Mouse (Mus musculus) forebrain, embryonic 15.5 days (tissue): ENCODE results near the gene Exosc2. TPM values are rescaled to one million over a fixed set of nuclear protein-coding genes. Genes with fewer than 3 reads are reported as not detected.
"Not testable (repeated sequence)": the region's sequence is repeated elsewhere in the genome, so short reads cannot be mapped to it uniquely, and the experiment has no call there.

ENCODE experiments used
- ATAC-seq: fragments of 200-750 bp; cut with Nextera tagmentation; replicated peaks from 2 replicates; pipeline ENCODE4 v1.8.0; 2017; ENCODE audit warnings: mild to moderate bottlenecking, moderate TSS enrichment, moderate library complexity
- H3K27ac ChIP-seq: fragments of 300-500 bp; sonication (generic); replicated peaks from 2 replicates; pipeline ENCODE4 v1.5.1; 2015; ENCODE audit warnings: mild to moderate bottlenecking, inconsistent platforms
- H3K27me3 ChIP-seq: fragments of 300-500 bp; sonication (generic); 2 replicates; pipeline ENCODE4 v1.6.1; 2015; ENCODE audit warnings: inconsistent platforms
- H3K36me3 ChIP-seq: fragments of 300-500 bp; sonication (generic); 2 replicates; pipeline ENCODE4 v1.6.1; 2015; ENCODE audit warnings: mild to moderate bottlenecking, inconsistent platforms
- H3K4me1 ChIP-seq: fragments of 300-500 bp; sonication (generic); 2 replicates; pipeline ENCODE4 v1.6.1; 2015; ENCODE audit warnings: inconsistent platforms
- H3K4me2 ChIP-seq: fragments of 300-500 bp; sonication (generic); replicated peaks from 2 replicates; pipeline ENCODE4 v1.6.1; 2015; ENCODE audit warnings: mild to moderate bottlenecking, inconsistent platforms
- H3K4me3 ChIP-seq: fragments of 300-500 bp; sonication (generic); 2 replicates; pipeline ENCODE4 v1.5.1; 2015; ENCODE audit warnings: mild to moderate bottlenecking, inconsistent platforms
- H3K9ac ChIP-seq: fragments of 300-500 bp; sonication (generic); replicated peaks from 2 replicates; pipeline ENCODE4 v1.6.1; 2015; ENCODE audit warnings: mild to moderate bottlenecking, inconsistent platforms
- H3K9me3 ChIP-seq: fragments of 300-500 bp; sonication (generic); 2 replicates; pipeline ENCODE4 v1.6.1; 2016; ENCODE audit warnings: inconsistent platforms
- WGBS: fragments of 180-500 bp; shearing (Covaris S2); methylation state at CpG from one replicate; pipeline ENCODE4 v1.1.7; 2015; ENCODE audit warnings: mixed read lengths; 5-methylcytosine and 5-hydroxymethylcytosine counted together
- polyA plus RNA-seq: library from polyadenylated mRNA; unstranded; fragments of >200 nt; fragmentation: Nextera tagmentation; extraction: Ambion mirVana; gene quantifications from 2 replicates; pipeline ENCODE4 v1.2.1, GENCODE M21; 2015

Exosc2 gene
- polyA plus RNA-seq, 1 experiment from 2014 or later = 44.2 TPM

DNA sequence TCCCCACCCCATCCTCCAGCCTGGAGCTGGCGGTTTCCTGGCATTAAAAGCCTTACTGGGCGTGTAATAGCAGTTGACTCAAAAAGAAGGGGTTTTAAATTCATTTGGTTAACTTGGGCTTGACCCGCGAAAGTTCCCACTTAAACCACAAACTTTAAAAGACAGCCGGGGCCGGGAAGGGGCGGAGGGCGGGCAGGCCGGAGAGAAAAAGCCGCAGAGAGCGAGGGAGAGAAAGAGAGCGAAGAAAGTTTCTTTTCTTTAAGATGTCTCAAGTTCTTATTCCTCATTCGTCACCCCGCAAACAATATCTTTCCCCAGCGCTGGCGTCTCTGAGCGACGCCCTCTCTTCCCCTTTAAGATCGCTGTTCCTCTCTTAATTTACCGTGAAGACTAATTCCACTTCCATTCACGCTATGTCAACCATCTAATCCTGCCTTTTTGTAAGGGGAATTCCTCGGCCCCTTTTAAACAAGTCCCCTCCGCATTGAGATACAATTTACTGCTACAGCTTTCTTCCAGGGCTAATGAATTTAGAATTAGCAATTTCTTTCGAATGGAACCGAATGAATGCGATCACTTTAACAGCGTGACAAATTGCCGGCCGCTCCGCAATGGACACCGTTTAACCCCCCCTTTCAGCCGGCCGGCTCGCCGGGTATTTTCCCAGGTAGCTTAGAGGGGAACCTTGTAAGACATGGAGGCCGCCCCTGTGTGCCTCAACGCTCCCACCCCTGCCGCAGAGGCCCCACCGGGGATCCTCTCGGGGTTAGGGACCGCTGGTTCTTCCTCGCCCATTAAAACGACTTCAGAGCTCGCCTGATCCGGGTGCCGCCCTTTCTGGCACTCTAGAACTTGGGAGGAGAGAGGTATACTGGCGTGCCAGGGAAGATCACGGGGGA is 29.7 kb upstream of the Exosc2 start:
- peaks cover 62% of the 10 kb centered on the region for H3K4me1 ChIP-seq
- H3K9me3 ChIP-seq = no peaks in the 10 kb centered on the region
- peak overlapping the region; percentile 25 for H3K4me3 ChIP-seq
- H3K4me2 ChIP-seq = peak overlapping the region; percentile 34
- peaks cover 90% of the 10 kb centered on the region for H3K27me3 ChIP-seq
- WGBS = under 1% methylated on average over 48 of the region's 48 CpGs
- no peak overlapping the region for H3K9ac ChIP-seq
- H3K27ac ChIP-seq = no peak overlapping the region
- no peaks in the 10 kb centered on the region for H3K36me3 ChIP-seq
- ATAC-seq = no peak

DNA sequence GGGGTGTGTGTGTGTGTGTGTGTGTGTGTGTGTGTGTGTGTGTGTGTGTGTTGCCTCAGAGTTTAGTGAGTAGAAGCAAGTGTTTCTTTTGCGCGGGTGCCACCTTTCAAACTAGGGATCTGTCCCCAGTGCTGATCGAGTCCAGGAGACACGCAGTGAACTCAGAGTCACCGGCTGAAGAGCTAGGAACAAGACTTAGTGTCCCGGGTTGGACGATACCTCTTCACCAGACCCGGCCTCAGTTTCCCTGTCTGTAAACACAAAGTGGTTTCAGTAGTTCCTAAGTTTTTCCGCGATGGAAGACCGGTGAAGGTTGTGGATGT is 29.0 kb upstream of the Exosc2 start:
- Histone ChIP-seq H3K4me3 (peak overlapping the region; percentile 25; the same call in 1 of the 2 replicates), H3K27me3 (peaks cover 86% of the 10 kb centered on the region), H3K4me1 (peaks cover 55% of the 10 kb centered on the region), H3K9ac (no peak overlapping the region), H3K27ac (no peak overlapping the region), H3K9me3 (no peaks in the 10 kb centered on the region), H3K4me2 (peak overlapping the region; percentile 34; the same call in 1 of the 2 replicates), H3K36me3 (no peaks in the 10 kb centered on the region)
- WGBS = under 1% methylated on average over 11 of the region's 11 CpGs
- no peak for ATAC-seq

DNA sequence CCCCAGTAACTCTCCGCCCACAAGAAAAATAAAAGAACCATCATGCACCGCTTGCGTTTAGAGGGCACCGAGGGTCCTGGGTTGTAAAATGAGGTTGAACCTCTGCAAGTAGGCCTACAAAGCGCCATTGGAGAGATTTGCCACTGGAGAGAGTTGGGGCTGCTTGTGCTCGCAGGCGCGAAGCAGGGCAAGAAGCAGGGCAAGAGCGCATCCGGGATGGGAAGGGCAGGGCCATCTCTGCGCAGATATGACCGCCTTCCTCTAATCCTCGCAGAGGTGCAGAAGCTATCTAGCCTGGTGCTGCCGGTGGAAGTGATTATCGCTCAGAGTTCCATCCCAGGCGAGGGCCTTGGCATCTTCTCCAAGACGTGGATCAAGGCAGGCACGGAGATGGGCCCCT is 28.6 kb upstream of the Exosc2 start:
- Histone ChIP-seq H3K9ac (no peak overlapping the region), H3K4me3 (peak overlapping the region; percentile 10)

DNA sequence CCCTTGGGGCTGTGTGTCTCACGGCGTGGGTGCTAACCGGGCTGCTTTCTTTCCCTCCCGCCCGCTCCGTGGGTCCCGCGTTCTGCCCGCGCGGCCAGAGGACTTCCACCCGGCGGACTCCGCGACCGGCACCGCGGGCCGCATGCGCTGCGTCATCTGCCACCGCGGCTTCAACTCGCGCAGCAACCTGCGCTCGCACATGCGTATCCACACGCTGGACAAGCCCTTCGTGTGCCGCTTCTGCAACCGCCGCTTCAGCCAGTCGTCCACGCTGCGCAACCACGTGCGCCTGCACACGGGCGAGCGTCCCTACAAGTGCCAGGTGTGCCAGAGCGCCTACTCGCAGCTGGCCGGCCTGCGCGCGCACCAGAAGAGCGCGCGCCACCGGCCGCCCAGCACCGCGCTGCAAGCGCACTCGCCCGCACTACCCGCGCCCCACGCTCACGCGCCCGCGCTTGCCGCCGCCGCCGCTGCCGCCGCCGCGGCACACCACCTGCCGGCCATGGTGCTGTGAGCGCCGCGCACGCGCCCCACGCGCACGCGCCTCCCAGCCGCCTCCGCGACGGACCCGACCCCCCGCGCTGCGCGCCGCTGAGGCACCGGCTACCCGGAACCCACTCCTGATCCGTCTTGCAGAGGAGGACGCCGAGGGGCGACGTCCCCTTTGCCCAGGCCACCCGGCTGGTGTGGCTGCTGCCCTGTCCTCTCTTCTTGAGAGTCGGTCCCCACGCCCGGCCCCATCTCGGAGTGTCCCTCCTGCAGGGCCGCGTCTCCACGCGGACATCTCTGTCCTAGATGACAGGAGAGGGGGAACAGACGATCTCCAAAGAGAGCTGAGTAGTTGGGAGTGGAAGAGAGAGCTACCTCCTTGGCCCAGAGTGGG is 16.3 kb upstream of the Exosc2 start:
- peak; percentile 80 for ATAC-seq
- H3K27ac ChIP-seq = no peak overlapping the region
- no peaks in the 10 kb centered on the region for H3K36me3 ChIP-seq
- H3K4me1 ChIP-seq = peaks cover 15% of the 10 kb centered on the region
- peak overlapping the region; percentile 92 for H3K4me2 ChIP-seq
- no peaks in the 10 kb centered on the region for H3K9me3 ChIP-seq
- WGBS = under 1% methylated on average over 86 of the region's 109 CpGs
- H3K4me3 ChIP-seq = peak overlapping the region; percentile 59
- peak overlapping the region; percentile 45 for H3K9ac ChIP-seq
- H3K27me3 ChIP-seq = peaks cover 66% of the 10 kb centered on the region

More for the DNA sequence above, 28.6 kb upstream of the Exosc2 start:
- Histone ChIP-seq H3K27me3 (peaks cover 86% of the 10 kb centered on the region), H3K36me3 (no peaks in the 10 kb centered on the region), H3K27ac (no peak overlapping the region), H3K4me1 (peaks cover 51% of the 10 kb centered on the region), H3K9me3 (no peaks in the 10 kb centered on the region), H3K4me2 (no peak overlapping the region)
- ATAC-seq = no peak
- WGBS = 5% methylated on average over 18 of the region's 18 CpGs

DNA sequence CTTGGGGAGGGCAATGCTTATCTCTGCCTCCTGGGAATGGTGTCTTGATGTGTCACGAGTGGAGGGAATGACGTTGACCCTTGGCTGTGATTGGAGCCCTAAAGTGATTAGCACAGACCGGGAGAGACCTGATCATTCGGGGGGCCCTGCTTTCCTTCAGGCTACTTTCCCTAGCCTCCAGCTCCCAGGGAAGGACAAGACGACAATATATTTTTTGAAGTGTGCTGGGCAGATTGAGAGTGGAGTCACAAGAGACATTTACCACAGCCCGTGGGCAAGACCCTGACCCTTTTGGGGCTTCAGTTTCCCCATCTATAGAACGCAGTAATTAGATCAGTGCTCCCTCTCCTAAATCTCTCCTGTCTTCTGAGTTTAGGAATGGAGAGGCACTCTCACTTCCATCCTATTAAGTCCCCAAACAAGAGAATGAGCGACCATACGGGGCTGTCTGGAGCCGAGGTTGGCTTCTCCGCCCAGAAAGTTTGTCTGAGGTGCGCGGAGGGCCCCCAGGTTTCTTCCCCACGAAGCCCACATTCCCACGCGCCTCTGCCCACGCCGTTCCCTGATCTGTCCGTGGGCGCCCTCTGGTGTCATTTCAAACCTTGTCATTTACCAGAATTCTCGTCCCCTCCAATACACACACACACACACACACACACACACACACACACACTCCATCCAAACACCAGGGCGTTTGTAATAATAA is 15.5 kb upstream of the Exosc2 start:
- 5% methylated on average over 22 of the region's 22 CpGs for WGBS
- H3K9me3 ChIP-seq = no peaks in the 10 kb centered on the region
- H3K4me3 ChIP-seq = peak overlapping the region; percentile 59
- H3K36me3 ChIP-seq = no peaks in the 10 kb centered on the region
- H3K9ac ChIP-seq = peak overlapping the region; percentile 45
- peak overlapping the region; percentile 92 for H3K4me2 ChIP-seq
- peaks cover 15% of the 10 kb centered on the region for H3K4me1 ChIP-seq
- ATAC-seq = peak; percentile 38; the same call in 1 of the 2 replicates
- H3K27ac ChIP-seq = no peak overlapping the region
- H3K27me3 ChIP-seq = peaks cover 60% of the 10 kb centered on the region

DNA sequence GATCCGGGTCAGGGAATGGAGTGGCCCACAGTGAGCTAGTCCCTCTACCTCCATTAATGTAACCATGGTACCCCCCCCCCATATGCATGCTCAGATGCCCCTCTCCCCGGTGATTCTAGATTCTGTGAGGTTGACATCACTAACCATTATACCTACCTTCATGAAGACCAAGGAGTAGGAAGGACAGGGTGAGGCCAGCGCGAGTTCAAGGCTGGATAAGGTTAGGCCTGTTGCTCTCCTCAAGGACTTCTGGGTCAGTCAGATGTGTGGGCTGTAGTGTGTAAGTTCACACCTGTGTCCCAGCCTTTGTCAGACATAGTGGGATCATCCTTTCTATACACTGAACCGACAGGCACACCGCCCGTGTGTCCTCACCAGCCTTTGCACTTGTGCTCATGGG is 14.1 kb upstream of the Exosc2 start:
- no peak for ATAC-seq
- H3K9me3 ChIP-seq = no peaks in the 10 kb centered on the region
- H3K4me3 ChIP-seq = no peak overlapping the region
- no peaks in the 10 kb centered on the region for H3K36me3 ChIP-seq
- H3K9ac ChIP-seq = no peak overlapping the region
- H3K4me1 ChIP-seq = peaks cover 15% of the 10 kb centered on the region
- H3K27ac ChIP-seq = no peak overlapping the region
- peaks cover 59% of the 10 kb centered on the region for H3K27me3 ChIP-seq
- WGBS = 84% methylated on average over 7 of the region's 7 CpGs
- no peak overlapping the region for H3K4me2 ChIP-seq

DNA sequence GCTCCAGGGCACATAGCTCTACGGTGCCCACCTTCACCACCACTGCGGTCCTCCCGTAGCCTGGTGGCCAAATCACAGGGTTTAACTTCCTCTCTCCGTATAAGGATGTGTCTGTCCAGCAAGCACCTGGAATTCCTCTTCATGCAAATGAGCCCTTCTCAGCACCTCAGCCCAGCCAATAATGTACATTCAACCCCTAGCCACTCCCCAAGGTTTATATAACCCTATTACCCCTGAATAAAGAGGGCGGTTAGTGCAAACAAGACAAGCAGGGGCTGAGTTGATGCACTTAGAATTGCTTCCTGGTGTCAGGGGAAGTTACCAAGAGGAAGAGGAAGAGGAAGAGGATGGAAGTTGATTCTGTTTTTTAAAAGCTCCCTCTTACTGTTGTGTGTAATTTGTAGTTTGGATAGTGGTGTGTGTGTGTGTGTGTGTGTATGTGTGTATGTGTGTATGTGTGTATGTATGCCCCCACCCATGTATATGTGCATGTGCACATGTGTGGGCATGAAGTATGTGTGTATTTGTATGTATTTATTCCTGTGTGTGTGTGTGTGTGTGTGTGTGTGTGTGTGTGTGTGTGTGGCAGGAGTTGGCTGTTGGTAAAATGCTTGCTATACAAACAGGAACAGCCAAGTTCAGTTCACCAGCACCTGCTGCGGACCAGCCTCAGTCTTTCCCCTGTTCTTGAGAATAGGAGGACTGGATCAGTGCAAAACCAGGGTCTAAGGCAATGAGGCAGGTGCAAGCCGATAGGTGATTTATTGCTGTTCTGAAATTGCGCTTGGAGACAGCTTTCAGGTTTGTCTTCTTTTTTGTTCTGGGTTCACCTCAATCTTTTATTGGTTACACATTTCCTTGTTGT is 7.3 kb upstream of the Exosc2 start:
- Histone ChIP-seq H3K36me3 (no peaks in the 10 kb centered on the region), H3K27ac (no peak overlapping the region), H3K4me2 (no peak overlapping the region), H3K4me3 (no peak overlapping the region), H3K4me1 (no peaks in the 10 kb centered on the region), H3K27me3 (peaks cover 8% of the 10 kb centered on the region; the same call in 1 of the 2 replicates), H3K9me3 (no peaks in the 10 kb centered on the region), H3K9ac (no peak overlapping the region)
- no peak for ATAC-seq
- 71% methylated on average over 8 of the region's 8 CpGs for WGBS

DNA sequence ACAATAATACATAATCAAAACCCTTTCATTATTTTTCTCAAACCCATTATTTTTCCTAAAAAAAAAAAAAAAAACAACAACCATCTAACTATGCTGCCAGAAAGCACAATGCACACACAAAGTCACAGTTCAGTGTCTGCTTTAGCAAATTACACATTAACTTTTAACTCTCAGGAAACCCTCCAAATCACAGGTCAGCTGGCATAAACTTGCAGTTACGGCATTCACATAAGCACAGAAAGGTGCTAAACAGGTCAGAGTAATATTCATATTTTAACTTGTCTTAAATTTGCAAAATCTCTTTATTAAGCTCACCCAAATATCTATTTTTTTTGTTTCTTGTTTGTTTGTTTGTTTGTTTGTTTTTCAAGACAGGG is 6.7 kb upstream of the Exosc2 start:
- Histone ChIP-seq H3K27ac (no peak overlapping the region), H3K9me3 (no peaks in the 10 kb centered on the region), H3K27me3 (peaks cover 8% of the 10 kb centered on the region; the same call in 1 of the 2 replicates), H3K4me2 (no peak overlapping the region), H3K36me3 (no peaks in the 10 kb centered on the region), H3K4me3 (no peak overlapping the region), H3K9ac (no peak overlapping the region), H3K4me1 (no peaks in the 10 kb centered on the region)
- WGBS = 94% methylated on average over 1 of the region's 1 CpGs
- ATAC-seq = no peak

DNA sequence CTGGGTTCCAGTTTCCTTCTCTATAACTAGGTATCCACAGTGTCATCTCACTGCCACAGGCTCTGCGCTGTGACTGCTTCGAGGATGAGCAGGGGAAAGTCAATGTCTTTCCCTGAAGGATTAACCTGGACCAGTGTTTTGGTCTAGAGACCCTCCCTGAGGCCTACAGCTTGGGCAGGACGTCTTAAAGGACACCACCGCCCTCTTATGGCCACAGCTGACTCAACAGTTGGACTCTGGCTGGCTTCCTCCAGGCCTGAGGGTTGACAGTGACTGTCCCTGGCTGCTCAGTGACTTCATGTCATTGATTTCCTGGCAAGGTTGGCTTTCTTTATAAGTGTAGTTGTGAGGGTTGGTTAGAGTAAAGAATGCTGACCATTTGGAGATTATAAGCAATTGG is 3.2 kb upstream of the Exosc2 start:
- Histone ChIP-seq H3K4me2 (no peak overlapping the region), H3K4me1 (peaks cover 13% of the 10 kb centered on the region), H3K9me3 (no peaks in the 10 kb centered on the region), H3K36me3 (no peaks in the 10 kb centered on the region), H3K27me3 (peaks cover under 1% of the 10 kb centered on the region; the same call in 1 of the 2 replicates), H3K27ac (no peak overlapping the region), H3K9ac (no peak overlapping the region), H3K4me3 (no peak overlapping the region)
- WGBS = 15% methylated on average over 4 of the region's 4 CpGs
- ATAC-seq = no peak

DNA sequence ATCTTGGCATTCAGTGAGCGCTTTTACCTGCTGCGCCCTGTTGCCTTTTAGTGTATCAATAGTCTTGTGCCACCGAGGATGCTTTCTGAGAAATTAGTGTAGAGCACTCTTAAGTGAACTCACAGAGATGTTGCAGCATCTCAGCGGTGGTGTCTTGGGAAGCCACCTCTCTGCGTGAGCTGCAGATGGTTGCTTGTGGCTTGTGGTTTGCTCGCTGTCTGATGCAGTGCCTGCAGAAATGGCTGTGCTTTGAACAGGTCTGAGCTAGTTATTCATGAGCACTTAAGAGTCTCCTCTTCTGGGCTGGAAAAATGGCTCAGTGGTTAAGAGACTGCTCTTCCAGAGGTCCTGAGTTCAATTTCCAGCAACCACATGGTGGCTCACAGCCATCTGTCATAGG is 8.1 kb downstream of the Exosc2 start:
- peaks cover 73% of the 10 kb centered on the region for H3K36me3 ChIP-seq

DNA sequence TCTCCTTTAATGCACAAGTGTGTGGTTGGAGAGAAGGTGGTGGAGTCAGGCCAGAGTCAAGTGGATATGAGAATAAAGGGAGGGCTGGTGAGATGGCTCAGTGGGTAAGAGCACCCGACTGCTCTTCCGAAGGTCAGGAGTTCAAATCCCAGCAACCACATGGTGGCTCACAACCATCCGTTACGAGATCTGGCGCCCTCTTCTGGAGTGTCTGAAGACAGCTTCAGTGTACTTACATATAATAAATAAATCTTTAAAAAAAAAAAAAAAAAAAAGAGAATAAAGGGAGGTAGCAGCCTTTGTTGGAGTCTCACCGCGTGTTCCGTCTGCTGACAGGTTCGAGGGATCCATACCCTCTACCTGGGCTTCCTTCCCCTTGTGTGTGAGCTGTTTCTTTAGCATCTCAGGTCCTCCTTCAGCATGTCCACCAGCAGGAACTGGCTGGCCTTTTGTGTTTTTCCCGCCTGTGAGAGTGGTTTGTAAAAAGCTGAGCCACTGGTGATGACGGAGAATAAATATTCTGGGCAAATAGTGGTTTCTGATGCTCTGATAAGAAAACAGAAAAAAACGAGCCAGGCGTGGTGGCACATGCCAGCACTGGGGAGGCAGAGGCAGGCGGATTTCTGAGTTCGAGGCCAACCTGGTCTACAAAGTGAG is 10.7 kb downstream of the Exosc2 start:
- WGBS = 89% methylated on average over 15 of the region's 15 CpGs
- not testable (repeated sequence) for H3K4me3 ChIP-seq, H3K27me3 ChIP-seq, H3K27ac ChIP-seq, H3K9me3 ChIP-seq, H3K4me2 ChIP-seq, H3K9ac ChIP-seq, H3K4me1 ChIP-seq, ATAC-seq
- peaks cover 49% of the 10 kb centered on the region for H3K36me3 ChIP-seq

More for the DNA sequence above, 8.1 kb downstream of the Exosc2 start:
- H3K9ac ChIP-seq = no peak overlapping the region
- no peaks in the 10 kb centered on the region for H3K9me3 ChIP-seq
- ATAC-seq = no peak
- H3K4me1 ChIP-seq = no peaks in the 10 kb centered on the region
- no peaks in the 10 kb centered on the region for H3K27me3 ChIP-seq
- H3K4me2 ChIP-seq = no peak overlapping the region
- WGBS = 93% methylated on average over 6 of the region's 6 CpGs
- no peak overlapping the region for H3K4me3 ChIP-seq
- no peak overlapping the region for H3K27ac ChIP-seq
